Mouse (Mus musculus): ENCODE measurements at regions not wholly inside any gene's neighbourhood (a gene's known extent, or its start where the extent isn't known, plus 50 kb on each side); places are given as distances from the start of the nearest gene placed in this dataset.
"Not testable (repeated sequence)": the region's sequence is repeated elsewhere in the genome, so short reads cannot be mapped to it uniquely, and the experiment has no call there.

DNA sequence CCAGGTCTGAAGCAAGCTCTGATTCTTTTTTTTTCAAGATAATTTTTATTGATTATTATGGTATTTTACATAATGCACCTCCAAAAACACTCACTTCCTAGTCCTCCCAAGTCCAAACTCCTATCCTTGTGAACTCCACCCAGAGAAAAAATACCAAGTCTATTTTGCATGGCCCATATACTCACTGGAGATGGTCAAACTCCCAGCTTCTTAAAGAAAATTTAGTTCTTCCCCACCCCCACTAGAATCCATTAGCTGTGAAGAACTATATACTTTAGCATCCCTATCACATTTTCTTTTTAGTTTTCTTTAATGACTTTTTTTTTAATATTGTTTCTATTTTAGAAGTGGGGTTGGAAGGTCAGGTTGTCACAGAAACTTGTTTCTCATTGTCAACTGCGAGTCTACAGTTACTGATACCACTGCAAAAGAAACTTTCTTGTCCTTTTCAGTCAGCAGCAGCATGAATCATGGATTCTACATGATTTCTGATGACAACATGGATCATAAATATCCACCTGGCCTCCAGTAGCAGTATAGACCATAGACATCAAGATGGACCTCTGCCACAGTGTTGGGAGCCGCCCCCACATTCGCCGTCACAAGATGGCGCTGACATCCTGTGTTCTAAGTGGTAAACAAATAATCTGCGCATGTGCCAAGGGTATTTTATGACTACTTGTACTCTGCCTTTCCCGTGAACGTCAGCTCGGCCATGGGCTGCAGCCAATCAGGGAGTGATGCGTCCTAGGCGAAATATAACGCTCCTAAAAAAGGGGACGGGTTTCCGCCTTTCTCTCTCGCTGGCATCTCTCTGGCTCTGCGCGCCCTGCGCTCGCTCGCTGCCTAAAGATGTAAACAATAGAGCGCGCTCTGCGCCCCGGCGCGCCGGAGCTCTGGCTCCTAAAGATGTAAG, 69.0 kb downstream of the Pgr15l start:
- not testable (repeated sequence) for DNase-seq (ENCODE audit: extremely low spot score, low spot score)

- DNase-seq (ENCODE audit: extremely low spot score, low spot score): peak; percentile 12
These were observed 69.8 kb downstream of the Pgr15l start for GRCm38 (mm10) chrX:97142237-97142636.

- DNase-seq (ENCODE audit: extremely low spot score, low spot score): no peak
These were observed 83.8 kb downstream of the Pgr15l start for GRCm38 (mm10) chrX:97156155-97156554.

All from neural tube, embryonic 10.5 days (tissue).